Comparison of ENCODE assay signal across 11 mouse cellular contexts in the genomic region with DNA sequence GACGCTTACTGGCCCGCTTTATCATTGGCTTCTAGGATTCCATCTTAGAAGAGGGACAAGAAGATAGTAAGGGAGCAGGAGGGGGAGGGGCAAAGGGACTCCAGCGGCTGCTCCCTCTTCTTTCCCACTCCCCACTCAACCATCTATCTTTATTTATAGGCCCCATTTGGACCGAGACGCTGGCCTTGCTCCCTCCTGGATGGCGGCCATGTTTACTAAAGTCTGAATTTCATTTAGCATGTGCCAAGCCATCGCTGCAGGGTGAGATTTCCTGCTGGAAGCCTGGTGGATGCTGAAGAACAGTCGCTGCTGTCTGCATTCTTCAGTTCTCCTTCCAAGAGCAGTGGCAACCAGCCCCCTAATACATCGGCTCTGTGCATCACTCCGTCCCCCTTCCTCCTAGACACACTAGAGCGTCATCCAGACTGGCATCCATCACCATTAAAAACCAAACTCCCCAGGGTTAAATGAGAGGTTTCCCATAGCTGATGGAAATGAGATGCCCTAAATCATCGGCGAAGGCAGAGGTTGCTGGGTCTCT. TPM values are rescaled to one million over a fixed set of nuclear protein-coding genes. Genes with fewer than 3 reads are reported as not detected.
DNase-seq lines count a peak whose midpoint lies in the region; ATAC-seq and TF ChIP-seq lines count a peak whose summit lies in the region.
"Had no signal": no experiment of that assay in that cellular context is flagged by ENCODE, and none has a peak within 500 bp of the region (broad histone marks: within the 10 kb centered on the region; RNA-seq: fewer than 3 reads in every experiment).

No protein-coding gene starts in this region.

- TF ChIP-seq POLR2A in testis, adult 2 months (IDR thresholded peaks at IDR 0.05; ENCODE audit: control insufficient read depth, low read depth, low read length), result no peak

- 55% methylated on average over 13 of the region's 13 CpGs for WGBS in hindbrain, embryonic 15.5 days

- peaks cover 28% of the 10 kb centered on the region for H3K4me1 ChIP-seq in testis, adult 2 months (ENCODE audit: control insufficient read depth, insufficient read depth, low read length)
- peaks cover 70% of the 10 kb centered on the region for H3K4me1 ChIP-seq in hindbrain, embryonic 15.5 days (replicated peaks)

- no peak for TF ChIP-seq CTCF in testis, adult 2 months (IDR thresholded peaks at IDR 0.05; ENCODE audit: control insufficient read depth, insufficient read depth, insufficient replicate concordance, low read depth, low read length)

- no peak overlapping the region for H3K27ac ChIP-seq in testis, adult 2 months (ENCODE audit: control insufficient read depth, insufficient read depth, low read depth, low read length)
- peak overlapping the region; percentile 43; the same call in 1 of the 2 replicates for H3K27ac ChIP-seq in hindbrain, embryonic 15.5 days (replicated peaks)
- H3K27ac ChIP-seq: embryonic facial prominence, embryonic 12.5 days; liver, embryonic 13.5 days had no signal

- H3K4me2 ChIP-seq in hindbrain, embryonic 15.5 days, result no peak overlapping the region
- H3K4me2 ChIP-seq: embryonic facial prominence, embryonic 12.5 days; liver, embryonic 13.5 days had no signal

- peak; percentile 57 to 61 for DNase-seq in kidney, postnatal 4 days
- DNase-seq in kidney, postnatal 36 days, result no peak
- no peak for DNase-seq in testis, postnatal 14 days (ENCODE audit: low spot score)
- peak; percentile 8 for DNase-seq in telencephalon, adult 2 months (ENCODE audit: low read depth, low spot score)
- no peak for DNase-seq in yolk sac, embryonic 10.5 days (ENCODE audit: low spot score)
- no peak for DNase-seq in adrenal gland, adult 8-10 months
- DNase-seq: kidney, adult 8-10 months; liver, embryonic 13.5 days had no signal

- no peaks in the 10 kb centered on the region for H3K36me3 ChIP-seq in testis, adult 2 months (ENCODE audit: control insufficient read depth, insufficient read depth, low read length)
- H3K36me3 ChIP-seq in hindbrain, embryonic 15.5 days, result no peaks in the 10 kb centered on the region
- H3K36me3 ChIP-seq: liver, embryonic 13.5 days had no signal

- no peaks in the 10 kb centered on the region for H3K9me3 ChIP-seq in hindbrain, embryonic 15.5 days
- H3K9me3 ChIP-seq: embryonic facial prominence, embryonic 12.5 days; liver, embryonic 13.5 days had no signal

- H3K9ac ChIP-seq in hindbrain, embryonic 15.5 days, result no peak overlapping the region
- H3K9ac ChIP-seq: embryonic facial prominence, embryonic 12.5 days; liver, embryonic 13.5 days had no signal

- H3K4me3 ChIP-seq in testis, adult 2 months (ENCODE audit: control insufficient read depth, low read depth, low read length), result peak overlapping the region; percentile 49
- no peak overlapping the region for H3K4me3 ChIP-seq in hindbrain, embryonic 15.5 days
- H3K4me3 ChIP-seq: embryonic facial prominence, embryonic 12.5 days; liver, embryonic 13.5 days had no signal

- peak; percentile 36; the same call in 1 of the 2 replicates for ATAC-seq in hindbrain, embryonic 15.5 days (ENCODE audit: low FRiP score, low read depth)

- peaks cover 2% of the 10 kb centered on the region; the same call in 1 of the 2 replicates for H3K27me3 ChIP-seq in testis, adult 2 months (ENCODE audit: control insufficient read depth, insufficient read depth, low read length)
- H3K27me3 ChIP-seq in hindbrain, embryonic 15.5 days, result 0 out of 2 replicates have a peak, but pooled peaks cover 9% of the 10 kb centered on the region
- H3K27me3 ChIP-seq: embryonic facial prominence, embryonic 12.5 days had no signal

RNA-seq across cellular contexts. Expression of a gene that starts 7.7 kb away (rescaled TPM):
- 13.5 and 14.6 TPM in 2 replicates for polyA plus RNA-seq in testis, adult 2 months (2012; rRNA removed)
- 26.1 and 33.9 TPM in 2 replicates for polyA plus RNA-seq in hindbrain, embryonic 15.5 days (2015; fragmentation: Nextera tagmentation; extraction: Ambion mirVana)
- under 1 TPM in 1 of 4 experiments, not detected in 3; 0.28 TPM for total RNA-seq in adrenal gland, adult 8-10 months (2022)

RNA-seq across cellular contexts. Expression of a gene that starts 32.8 kb away (rescaled TPM):
- 55.7 and 58.7 TPM in 2 replicates for polyA plus RNA-seq in testis, adult 2 months (2012; rRNA removed)
- 58.3 and 60.5 TPM in 2 replicates for polyA plus RNA-seq in hindbrain, embryonic 15.5 days (2015; fragmentation: Nextera tagmentation; extraction: Ambion mirVana)
- total RNA-seq in adrenal gland, adult 8-10 months (2022), result 10 to 100 TPM; 69.3 to 87.1 (median 77.0) TPM

Comparison
In these comparisons a context has a peak if more than half of its experiments do, and no peak if none do; other contexts are left out.
1. DNase-seq: peak in kidney, postnatal 4 days (2 of 2) and telencephalon, adult 2 months (single experiment); none in kidney, postnatal 36 days (0 of 2), testis, postnatal 14 days (single experiment), yolk sac, embryonic 10.5 days (single experiment) and adrenal gland, adult 8-10 months (single experiment).